In genomic region chr15:36866088-36866487, GRCm38 (mm10) we compare ENCODE assay signal across 1 mouse cellular context.
TF ChIP-seq lines count a peak whose summit lies in the region.

No protein-coding gene starts in this region.

TF ChIP-seq in CH12.LX, 34 proteins besides CTCF, POLR2A, EP300 and RAD21 (continued from another document):
- TF ChIP-seq POLR2AphosphoS2 (IDR thresholded peaks at IDR 0.05; ENCODE audit: low read depth, low read length): no peak; the same call in 1 of the 2 replicates
- TF ChIP-seq ZKSCAN1 (IDR thresholded peaks at IDR 0.05; ENCODE audit: borderline replicate concordance, low read depth, low read length): no peak
- no peak for TF ChIP-seq CHD2 (IDR thresholded peaks at IDR 0.05; ENCODE audit: low read length)
- no peak for TF ChIP-seq JUN (IDR thresholded peaks at IDR 0.05; ENCODE audit: insufficient read depth, low read depth, low read length)
- 0 out of 2 replicates have a peak, but pooled peaks have one; percentile 25 for TF ChIP-seq TCF12 (IDR thresholded peaks at IDR 0.05; ENCODE audit: low read depth, low read length)
- TF ChIP-seq CHD1 (IDR thresholded peaks at IDR 0.05; ENCODE audit: low read depth, low read length): no peak
- TF ChIP-seq MXI1 (IDR thresholded peaks at IDR 0.05; ENCODE audit: low read depth, low read length): no peak; the same call in 1 of the 2 replicates
- peak; percentile 82 for TF ChIP-seq ELF1 (IDR thresholded peaks at IDR 0.05; ENCODE audit: low read depth, low read length)
- no peak for TF ChIP-seq MAZ (IDR thresholded peaks at IDR 0.05; ENCODE audit: low read depth, low read length)
TF ChIP-seq in CH12.LX: peak in this region for 7.
